Mouse (Mus musculus): ENCODE measurements around the gene BC049715. TPM values are rescaled to one million over a fixed set of nuclear protein-coding genes. Genes with fewer than 3 reads are reported as not detected.
"Not testable (repeated sequence)": the region's sequence is repeated elsewhere in the genome, so short reads cannot be mapped to it uniquely, and the experiment has no call there.

BC049715 gene
- polyA plus RNA-seq (2015; fragmentation: Nextera tagmentation; extraction: Ambion mirVana) = 1.2 and 1.9 TPM in 2 replicates

DNA sequence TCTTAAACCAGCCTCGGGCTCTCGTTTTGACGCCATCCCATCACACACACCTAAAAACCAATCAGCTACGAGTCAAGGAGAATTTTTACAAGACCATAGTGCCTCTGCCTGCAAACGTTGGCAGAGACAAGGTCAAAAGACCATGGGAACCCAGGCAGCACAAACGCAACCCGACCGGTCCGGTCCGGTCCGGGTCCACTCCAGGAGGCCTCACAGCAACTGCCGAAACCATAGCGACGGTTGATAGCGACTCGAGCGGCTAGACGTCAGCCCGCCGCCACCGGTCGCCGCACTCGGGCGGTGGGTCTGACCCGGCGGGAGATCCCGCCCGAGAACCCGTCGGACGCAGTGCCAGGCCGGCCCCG, at the start of gene BC049715:
BC049715 (plus strand) TSS at position 111 of the 365 bp plus-strand sequence.
- Histone ChIP-seq H3K4me3 (peak within 1 kb of the TSS; percentile 100), H3K36me3 (peaks cover 29% of the 10 kb centered on the region), H3K27me3 (replicated peaks) (peaks cover 5% of the 10 kb centered on the region; the same call in 1 of the 2 replicates), H3K9ac (peak within 1 kb of the TSS; percentile 99), H3K9me3 (no peaks in the 10 kb centered on the region), H3K4me2 (peak within 1 kb of the TSS; percentile 91), H3K27ac (replicated peaks) (peak within 1 kb of the TSS; percentile 88), H3K4me1 (peaks cover 18% of the 10 kb centered on the region)
- peak; percentile 45; the same call in 1 of the 2 replicates for ATAC-seq (ENCODE audit: extremely low read depth, insufficient number of reproducible peaks, low FRiP score, low TSS enrichment)
- WGBS = under 1% methylated on average over 34 of the region's 34 CpGs

DNA sequence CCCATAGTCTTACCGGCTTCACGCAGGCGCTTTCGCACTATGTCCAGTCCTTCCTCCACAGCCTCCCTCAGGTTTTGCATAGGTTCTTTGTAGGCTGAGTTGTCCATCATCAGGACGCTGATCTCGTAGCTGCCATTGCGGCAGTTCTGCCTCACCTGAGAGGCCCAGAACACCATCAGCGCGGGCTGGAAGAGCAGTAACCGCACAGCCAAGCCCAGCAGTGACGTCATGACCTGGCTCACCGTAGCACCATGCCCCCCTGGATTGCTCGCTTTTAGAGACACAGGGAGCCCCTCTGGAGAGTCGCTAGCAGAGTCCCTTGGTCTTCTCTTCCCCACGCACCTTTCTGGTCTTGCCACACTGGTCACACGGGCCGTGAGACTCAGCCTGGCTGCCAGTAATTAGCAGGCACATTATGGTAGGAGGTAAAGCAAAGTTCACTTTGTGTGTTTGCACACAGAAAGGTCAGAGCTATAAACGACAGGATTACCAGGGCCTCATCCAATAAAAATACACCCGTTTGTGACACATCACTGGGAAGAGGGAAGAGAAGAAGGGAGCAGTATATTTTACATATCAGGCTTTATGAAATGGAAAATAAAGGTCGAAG, 45.9 kb upstream of the BC049715 start, which contains the start of gene Gucy2c:
Gucy2c (minus strand) TSS at position 389 of the 610 bp plus-strand sequence.
- WGBS = 72% methylated on average over 20 of the region's 20 CpGs
- H3K9me3 ChIP-seq = no peaks in the 10 kb centered on the region

DNA sequence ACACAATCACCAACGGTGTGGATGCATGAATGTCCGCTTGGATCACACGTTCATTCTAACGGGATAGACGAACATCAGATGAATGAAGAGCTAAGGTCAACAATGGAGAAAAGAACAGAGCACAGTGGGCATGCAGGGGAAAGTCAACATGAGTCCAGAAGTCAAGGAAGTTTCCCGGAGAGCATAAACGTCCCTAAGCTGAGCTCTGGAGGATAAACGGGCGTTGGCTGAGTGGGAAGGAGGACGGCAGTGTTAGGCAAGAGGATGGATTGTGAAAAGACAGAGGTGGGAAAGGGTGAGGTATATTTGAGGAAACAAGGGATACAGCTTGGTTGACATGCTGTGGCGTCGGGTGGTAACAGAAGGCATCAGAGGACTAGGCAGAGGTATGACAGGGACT, 45.3 kb upstream of the BC049715 start:
- H3K4me1 ChIP-seq = no peaks in the 10 kb centered on the region
- no peak overlapping the region for H3K9ac ChIP-seq
- no peak overlapping the region for H3K27ac ChIP-seq (replicated peaks)
- H3K4me3 ChIP-seq = no peak overlapping the region
- H3K9me3 ChIP-seq = no peaks in the 10 kb centered on the region
- H3K4me2 ChIP-seq = no peak overlapping the region
- WGBS = 84% methylated on average over 12 of the region's 12 CpGs
- no peaks in the 10 kb centered on the region for H3K27me3 ChIP-seq (replicated peaks)
- ATAC-seq (ENCODE audit: extremely low read depth, insufficient number of reproducible peaks, low FRiP score, low TSS enrichment) = no peak
- H3K36me3 ChIP-seq = no peaks in the 10 kb centered on the region

More for the DNA sequence above, 45.9 kb upstream of the BC049715 start, which contains the start of gene Gucy2c:
- Histone ChIP-seq H3K27ac (replicated peaks) (no peak within 1 kb of the TSS), H3K36me3 (no peaks in the 10 kb centered on the region), H3K4me2 (no peak within 1 kb of the TSS), H3K27me3 (replicated peaks) (no peaks in the 10 kb centered on the region), H3K4me3 (no peak within 1 kb of the TSS), H3K9ac (no peak within 1 kb of the TSS), H3K4me1 (no peaks in the 10 kb centered on the region)
- ATAC-seq (ENCODE audit: extremely low read depth, insufficient number of reproducible peaks, low FRiP score, low TSS enrichment) = no peak

DNA sequence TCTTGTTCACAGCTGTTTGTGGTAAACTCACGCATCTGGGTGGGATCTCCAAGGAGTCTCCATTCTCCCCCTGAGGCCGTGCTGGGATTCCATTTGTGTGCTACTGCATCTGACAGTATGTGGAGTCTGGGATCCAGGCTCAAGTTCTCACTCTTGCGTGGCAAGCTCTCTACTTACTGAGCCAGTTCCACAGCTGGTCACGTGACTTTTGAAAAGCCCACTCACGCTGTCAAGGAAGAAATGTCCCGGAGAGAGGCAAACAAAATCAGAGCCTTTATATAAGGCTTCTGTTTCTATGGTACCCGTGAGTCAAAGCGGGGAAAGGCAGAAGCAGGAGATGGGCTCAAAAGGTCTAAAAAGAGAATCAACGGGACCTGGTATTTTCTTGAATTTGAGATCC, 44.7 kb upstream of the BC049715 start:
- Histone ChIP-seq H3K4me1 (no peaks in the 10 kb centered on the region), H3K36me3 (no peaks in the 10 kb centered on the region), H3K9ac (no peak overlapping the region), H3K27ac (replicated peaks) (no peak overlapping the region), H3K9me3 (no peaks in the 10 kb centered on the region), H3K27me3 (replicated peaks) (no peaks in the 10 kb centered on the region), H3K4me2 (no peak overlapping the region), H3K4me3 (no peak overlapping the region)
- 83% methylated on average over 9 of the region's 9 CpGs for WGBS
- ATAC-seq (ENCODE audit: extremely low read depth, insufficient number of reproducible peaks, low FRiP score, low TSS enrichment) = no peak

DNA sequence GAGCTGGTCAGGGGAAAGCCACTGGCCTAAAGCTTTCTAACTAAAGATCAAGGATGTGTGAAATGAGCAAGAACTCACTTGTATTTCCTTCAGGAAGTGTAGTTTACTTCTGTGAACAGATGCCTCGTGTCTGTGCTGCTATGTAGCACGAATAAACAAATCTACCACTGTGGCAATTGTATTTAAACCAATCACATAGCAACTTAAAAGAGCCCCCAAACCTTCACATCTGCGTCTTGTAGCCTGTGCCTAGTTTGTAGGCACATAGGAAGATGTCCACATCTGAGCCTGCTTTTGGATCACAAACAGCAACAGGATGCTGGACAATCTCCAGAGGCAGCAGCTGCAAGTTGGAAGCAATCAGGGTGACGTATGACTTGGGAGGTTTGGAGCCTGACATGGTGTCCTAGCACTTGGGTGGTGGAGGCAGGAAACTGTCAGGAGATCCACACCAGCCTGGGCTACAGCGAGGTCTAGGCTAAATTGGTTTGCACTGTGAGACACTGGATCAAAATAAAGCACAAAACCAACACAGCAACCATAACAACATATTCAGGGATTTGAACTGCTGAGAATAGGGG, 37.9 kb upstream of the BC049715 start:
- Histone ChIP-seq H3K9ac (no peak overlapping the region), H3K4me1 (peaks cover 12% of the 10 kb centered on the region), H3K27ac (replicated peaks) (0 out of 2 replicates have a peak overlapping the region, but pooled peaks have one; percentile 16), H3K36me3 (no peaks in the 10 kb centered on the region), H3K9me3 (no peaks in the 10 kb centered on the region), H3K4me3 (no peak overlapping the region), H3K4me2 (no peak overlapping the region), H3K27me3 (replicated peaks) (no peaks in the 10 kb centered on the region; the same call in 1 of the 2 replicates)
- peak; percentile 33; the same call in 1 of the 2 replicates for ATAC-seq (ENCODE audit: extremely low read depth, insufficient number of reproducible peaks, low FRiP score, low TSS enrichment)
- WGBS = 43% methylated on average over 5 of the region's 5 CpGs

DNA sequence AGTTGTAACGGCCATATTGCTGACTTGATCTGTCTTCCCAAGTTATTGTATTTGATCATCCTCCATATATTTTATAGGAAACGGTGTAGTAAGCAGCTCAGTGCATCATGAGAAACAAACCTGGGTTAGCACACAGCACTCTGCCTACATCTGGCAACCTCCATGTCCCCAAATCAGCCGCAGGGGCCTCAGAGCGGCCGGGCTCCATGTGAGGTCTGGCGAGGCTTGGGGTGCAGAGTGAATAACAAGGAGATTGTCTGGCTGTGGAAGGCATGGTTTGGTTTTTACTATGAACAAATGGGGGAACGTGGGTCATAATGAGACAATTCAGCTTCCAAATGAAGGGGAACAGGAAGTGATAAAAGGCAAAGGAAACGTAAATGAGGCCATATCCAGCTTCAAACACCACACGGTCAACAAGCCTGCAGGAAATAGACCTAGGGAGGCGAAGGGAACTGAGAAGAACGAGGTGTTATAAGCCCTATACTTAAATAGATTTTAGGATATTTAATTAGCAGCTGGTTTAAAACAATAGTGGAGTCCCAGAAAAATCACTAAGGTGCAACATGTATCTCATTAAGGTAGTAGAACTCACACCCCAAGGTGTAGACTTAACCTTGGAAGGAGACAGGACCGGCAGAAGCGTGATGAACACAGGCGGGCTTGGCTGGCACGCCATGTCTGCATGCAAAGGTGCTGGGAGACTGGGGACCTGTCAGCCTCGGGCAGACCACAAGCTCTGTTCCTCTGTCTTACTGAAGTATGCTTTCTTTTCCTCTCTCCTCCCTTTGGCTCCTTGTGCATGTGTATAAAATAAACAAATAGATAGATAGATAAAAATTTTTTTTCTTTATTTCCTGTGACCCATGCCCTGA, 34.3 kb upstream of the BC049715 start:
- 24% methylated on average over 16 of the region's 16 CpGs for WGBS
- H3K27me3 ChIP-seq (replicated peaks) = no peaks in the 10 kb centered on the region; the same call in 1 of the 2 replicates
- peaks cover 12% of the 10 kb centered on the region for H3K4me1 ChIP-seq
- H3K9ac ChIP-seq = peak overlapping the region; percentile 79
- H3K27ac ChIP-seq (replicated peaks) = no peak overlapping the region
- H3K4me3 ChIP-seq = peak overlapping the region; percentile 57
- H3K9me3 ChIP-seq = no peaks in the 10 kb centered on the region
- H3K36me3 ChIP-seq = no peaks in the 10 kb centered on the region
- H3K4me2 ChIP-seq = peak overlapping the region; percentile 90
- ATAC-seq (ENCODE audit: extremely low read depth, insufficient number of reproducible peaks, low FRiP score, low TSS enrichment) = no peak

DNA sequence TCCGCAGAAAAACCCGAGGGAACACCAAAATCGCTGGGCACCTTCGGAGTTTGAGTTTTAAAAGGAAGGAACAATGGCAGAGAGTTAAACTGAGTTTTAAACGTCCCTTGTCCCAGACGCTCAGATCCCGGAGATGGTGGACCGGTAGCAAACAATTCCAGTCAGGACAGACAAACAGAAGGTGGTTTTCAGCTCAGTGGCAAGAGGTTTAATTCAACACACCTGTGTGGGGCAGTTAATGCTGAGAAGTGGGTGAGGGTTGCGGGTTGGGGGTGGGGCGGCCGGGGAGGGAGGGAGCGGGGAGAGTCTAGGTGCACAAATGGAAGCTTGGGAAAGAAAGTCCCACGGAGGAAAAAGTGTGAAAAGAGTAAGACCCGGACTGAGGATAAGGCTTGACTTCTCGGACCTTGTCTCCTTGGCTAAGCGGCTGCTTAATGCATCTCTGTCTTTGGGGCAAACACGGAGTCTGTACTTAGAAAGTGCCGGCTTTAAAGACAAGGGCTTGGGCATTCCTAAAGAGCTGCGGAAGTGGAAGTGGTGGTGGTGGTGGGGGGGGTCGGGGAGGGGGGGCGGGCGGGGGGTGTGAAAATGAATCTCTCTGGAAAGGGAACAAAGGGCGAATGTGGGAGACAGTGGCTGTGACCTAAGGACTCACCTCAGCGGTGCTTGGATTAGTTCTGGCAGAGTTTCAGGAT, 33.4 kb upstream of the BC049715 start:
- no peak for ATAC-seq (ENCODE audit: extremely low read depth, insufficient number of reproducible peaks, low FRiP score, low TSS enrichment)
- Histone ChIP-seq H3K4me3 (peak overlapping the region; percentile 57), H3K9me3 (no peaks in the 10 kb centered on the region), H3K4me2 (peak overlapping the region; percentile 90), H3K27ac (replicated peaks) (no peak overlapping the region), H3K4me1 (peaks cover 12% of the 10 kb centered on the region), H3K27me3 (replicated peaks) (no peaks in the 10 kb centered on the region; the same call in 1 of the 2 replicates), H3K9ac (peak overlapping the region; percentile 79), H3K36me3 (no peaks in the 10 kb centered on the region)
- WGBS = under 1% methylated on average over 22 of the region's 24 CpGs

DNA sequence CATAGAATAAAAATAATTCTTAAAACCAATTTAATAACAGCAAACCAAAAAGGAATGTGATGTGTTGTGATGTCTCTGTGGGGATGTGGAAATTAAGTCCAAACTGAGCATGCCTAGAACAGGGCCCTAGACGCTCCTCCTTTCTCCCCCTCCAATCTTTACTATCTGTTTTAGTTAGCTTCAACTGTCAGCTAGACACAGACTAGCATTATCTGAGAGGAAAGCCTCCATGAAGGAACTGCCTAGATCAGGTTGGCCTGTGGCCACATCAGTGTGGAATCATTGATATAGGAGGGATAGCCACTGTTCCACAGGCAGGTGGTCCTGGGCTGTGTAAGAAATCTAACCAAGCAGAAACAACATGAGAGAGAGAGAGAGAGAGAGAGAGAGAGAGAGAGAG, 32.3 kb upstream of the BC049715 start:
- Histone ChIP-seq H3K4me1 (peaks cover 12% of the 10 kb centered on the region), H3K36me3 (no peaks in the 10 kb centered on the region), H3K9ac (no peak overlapping the region), H3K4me2 (no peak overlapping the region), H3K27ac (replicated peaks) (no peak overlapping the region), H3K9me3 (no peaks in the 10 kb centered on the region), H3K4me3 (no peak overlapping the region), H3K27me3 (replicated peaks) (no peaks in the 10 kb centered on the region; the same call in 1 of the 2 replicates)
- ATAC-seq (ENCODE audit: extremely low read depth, insufficient number of reproducible peaks, low FRiP score, low TSS enrichment) = no peak
- WGBS = 47% methylated on average over 1 of the region's 1 CpGs

DNA sequence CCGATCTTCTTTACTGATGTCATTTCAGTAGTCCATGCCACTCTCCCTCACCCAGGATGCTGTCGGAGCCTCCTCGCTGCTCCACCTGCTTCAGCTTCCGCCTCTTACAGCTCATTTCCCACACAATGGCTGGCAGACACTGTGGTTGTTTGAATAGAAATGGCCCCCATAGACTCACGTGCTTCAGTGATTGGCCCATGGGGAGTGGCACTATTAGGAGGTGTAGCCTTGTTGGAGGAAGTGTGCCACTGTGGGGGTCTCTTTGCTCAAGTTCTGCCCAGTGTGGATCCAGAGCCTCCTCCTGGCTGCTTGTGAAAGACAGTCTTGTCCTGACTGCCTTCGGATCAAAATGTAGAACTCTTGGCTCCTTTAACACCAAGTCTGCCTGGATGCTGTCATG, 31.6 kb upstream of the BC049715 start:
- H3K27me3 ChIP-seq (replicated peaks) = no peaks in the 10 kb centered on the region; the same call in 1 of the 2 replicates
- no peak overlapping the region for H3K9ac ChIP-seq
- no peak overlapping the region for H3K4me3 ChIP-seq
- H3K9me3 ChIP-seq = no peaks in the 10 kb centered on the region
- H3K36me3 ChIP-seq = no peaks in the 10 kb centered on the region
- no peak overlapping the region for H3K4me2 ChIP-seq
- no peak for ATAC-seq (ENCODE audit: extremely low read depth, insufficient number of reproducible peaks, low FRiP score, low TSS enrichment)
- H3K4me1 ChIP-seq = peaks cover 12% of the 10 kb centered on the region
- no peak overlapping the region for H3K27ac ChIP-seq (replicated peaks)
- WGBS = 61% methylated on average over 6 of the region's 6 CpGs

DNA sequence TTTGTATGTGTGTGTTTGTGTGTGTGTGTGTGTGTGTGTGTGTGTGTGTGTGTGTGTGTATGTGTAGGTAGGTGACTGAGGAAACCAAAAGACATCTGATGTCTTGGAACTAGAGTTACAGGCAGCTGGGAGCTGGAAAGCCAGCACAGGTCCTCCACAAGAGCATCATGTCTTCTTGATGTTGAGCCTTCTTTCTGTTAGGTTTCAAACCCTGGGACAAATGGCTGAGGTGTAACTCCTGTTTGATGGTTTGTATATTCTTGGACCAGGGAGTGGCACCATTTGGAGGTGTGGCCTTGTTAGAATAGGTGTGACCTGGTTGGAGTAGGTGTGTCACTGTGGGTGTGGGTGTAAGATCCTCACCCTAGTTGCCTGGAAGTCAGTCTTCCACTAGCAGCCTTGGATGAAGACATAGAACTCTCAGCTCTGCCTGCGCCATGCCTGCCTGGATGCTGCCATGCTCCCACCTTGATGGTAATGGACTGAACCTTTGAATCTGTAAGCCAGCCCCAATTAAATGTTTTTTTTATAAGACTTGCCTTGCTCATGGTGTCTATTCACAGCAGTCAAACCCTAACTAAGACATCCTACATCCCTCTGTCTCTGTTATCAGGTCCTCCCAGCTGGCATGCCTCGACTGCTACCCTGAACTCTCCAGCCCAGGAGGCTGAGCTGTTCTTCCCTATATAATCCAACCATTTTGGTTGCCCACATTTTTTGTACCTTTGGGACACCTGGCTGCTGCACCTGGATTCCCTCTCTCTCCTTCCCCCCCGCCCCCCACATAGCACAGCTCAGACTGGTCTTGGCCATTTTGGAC, 29.3 kb upstream of the BC049715 start:
- H3K9me3 ChIP-seq; ATAC-seq (ENCODE audit: extremely low read depth, insufficient number of reproducible peaks, low FRiP score, low TSS enrichment); H3K27me3 ChIP-seq (replicated peaks); H3K9ac ChIP-seq; H3K36me3 ChIP-seq; H3K4me2 ChIP-seq; H3K4me3 ChIP-seq; H3K27ac ChIP-seq (replicated peaks): not testable (repeated sequence)
- WGBS = 66% methylated on average over 3 of the region's 3 CpGs
- peaks cover 13% of the 10 kb centered on the region for H3K4me1 ChIP-seq

Data from heart, embryonic 13.5 days (tissue).